Mouse (Mus musculus) brain, embryonic 14.5 days (tissue): ENCODE data around the gene Eef1g.

Source experiments
- CTCF ChIP-seq: fragments of 200-500 bp; IDR thresholded peaks from 2 replicates; pipeline ENCODE4 v1.5.1; 2012; ENCODE audit warnings: inconsistent platforms, mild to moderate bottlenecking, moderate library complexity, borderline replicate concordance; ENCODE audit not compliant: insufficient read depth, insufficient read length; ENCODE audit errors: extremely low read depth
- POLR2A ChIP-seq: fragments of 200-500 bp; IDR thresholded peaks from 2 replicates; pipeline ENCODE4 v1.6.1; 2012; ENCODE audit warnings: mild to moderate bottlenecking, inconsistent platforms, borderline replicate concordance; ENCODE audit not compliant: poor library complexity, insufficient read depth, insufficient read length, severe bottlenecking; ENCODE audit errors: extremely low read depth

- TF ChIP-seq POLR2A (no peak), CTCF (no peak)
These were observed 26.2 kb upstream of the Eef1g start for GRCm38 (mm10) chr19:8940526-8941133.
